Mouse (Mus musculus): Measurements from ENCODE around the gene Comt.
A peak's percentile ranks its signal among the peaks of the same experiment; 100 is the strongest.

The Comt gene

GRCm38 (mm10) chr16:18388583-18389435 is 37.8 kb downstream of the Comt start:
- no peak for DNase-seq (ENCODE audit: low read depth, low spot score)

GRCm38 (mm10) chr16:18387704-18388582 is 38.7 kb downstream of the Comt start:
- DNase-seq (ENCODE audit: low read depth, low spot score): no peak

DNA sequence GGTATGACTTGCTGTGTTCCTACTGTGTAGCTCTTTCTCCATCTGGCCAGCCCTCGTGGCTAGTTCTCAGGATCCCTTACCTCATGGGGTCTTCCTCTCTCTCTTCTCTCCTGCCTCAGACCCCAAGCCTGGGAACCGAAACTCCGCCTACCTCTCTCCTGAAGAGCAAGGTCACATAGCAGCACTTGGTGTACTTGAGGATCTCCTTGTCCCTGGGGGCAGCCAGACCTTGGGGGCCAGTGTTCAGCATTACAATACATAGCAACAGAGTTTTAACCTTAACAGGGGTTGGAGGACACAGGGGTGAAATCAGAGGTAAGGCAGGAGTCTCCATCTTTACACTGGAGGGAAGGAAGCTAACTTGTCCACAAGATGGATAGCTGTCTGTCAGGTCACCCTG is 39.7 kb downstream of the Comt start:
- no peak for DNase-seq (ENCODE audit: low read depth, low spot score)

DNA sequence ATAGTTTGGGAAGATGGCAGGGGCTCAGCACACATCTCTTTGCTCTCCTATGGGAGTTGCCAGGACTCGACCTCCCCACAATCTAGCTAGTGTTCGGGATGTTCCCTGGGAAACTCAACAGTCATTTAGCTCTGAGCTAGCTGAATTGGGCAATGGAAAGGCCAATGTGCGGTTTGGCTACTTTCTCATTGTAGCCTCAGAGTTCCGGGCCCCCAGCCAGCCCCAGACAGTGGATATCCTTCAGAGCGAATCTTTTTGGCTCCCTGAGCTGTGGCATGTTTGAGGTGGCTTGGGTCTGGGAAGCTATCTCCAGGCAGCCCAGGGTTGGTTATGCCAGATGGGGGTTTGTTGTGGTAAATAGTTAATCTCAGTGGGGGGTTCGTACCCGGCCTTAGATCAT is 40.2 kb downstream of the Comt start:
- DNase-seq (ENCODE audit: low read depth, low spot score): no peak

GRCm38 (mm10) chr16:18385411-18385810 is 41.2 kb downstream of the Comt start:
- no peak for DNase-seq (ENCODE audit: low read depth, low spot score)

GRCm38 (mm10) chr16:18384659-18385058 is 42.0 kb downstream of the Comt start:
- no peak for DNase-seq (ENCODE audit: low read depth, low spot score)

DNA sequence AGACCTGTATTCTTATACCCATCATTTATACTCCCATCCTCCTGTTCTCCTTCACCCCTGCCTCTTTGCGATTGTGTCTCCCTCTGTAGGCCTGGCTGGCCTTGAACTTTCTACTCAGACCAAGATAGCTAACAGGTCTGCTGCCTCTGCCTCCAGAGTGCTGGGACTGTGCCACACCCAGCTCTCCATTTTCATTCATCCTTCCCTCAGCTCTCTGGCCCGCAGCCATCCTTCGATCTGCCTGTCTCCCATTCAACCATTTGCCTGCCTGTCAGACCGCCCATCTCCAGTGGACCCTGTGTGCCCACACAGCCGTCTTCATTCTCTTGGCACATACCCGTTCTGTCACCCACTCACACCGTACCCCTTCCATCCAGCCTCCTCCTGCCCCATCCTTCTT is 42.4 kb downstream of the Comt start:
- no peak for DNase-seq (ENCODE audit: low read depth, low spot score)

GRCm38 (mm10) chr16:18383756-18384155 is 42.9 kb downstream of the Comt start:
- no peak for DNase-seq (ENCODE audit: low read depth, low spot score)

DNA sequence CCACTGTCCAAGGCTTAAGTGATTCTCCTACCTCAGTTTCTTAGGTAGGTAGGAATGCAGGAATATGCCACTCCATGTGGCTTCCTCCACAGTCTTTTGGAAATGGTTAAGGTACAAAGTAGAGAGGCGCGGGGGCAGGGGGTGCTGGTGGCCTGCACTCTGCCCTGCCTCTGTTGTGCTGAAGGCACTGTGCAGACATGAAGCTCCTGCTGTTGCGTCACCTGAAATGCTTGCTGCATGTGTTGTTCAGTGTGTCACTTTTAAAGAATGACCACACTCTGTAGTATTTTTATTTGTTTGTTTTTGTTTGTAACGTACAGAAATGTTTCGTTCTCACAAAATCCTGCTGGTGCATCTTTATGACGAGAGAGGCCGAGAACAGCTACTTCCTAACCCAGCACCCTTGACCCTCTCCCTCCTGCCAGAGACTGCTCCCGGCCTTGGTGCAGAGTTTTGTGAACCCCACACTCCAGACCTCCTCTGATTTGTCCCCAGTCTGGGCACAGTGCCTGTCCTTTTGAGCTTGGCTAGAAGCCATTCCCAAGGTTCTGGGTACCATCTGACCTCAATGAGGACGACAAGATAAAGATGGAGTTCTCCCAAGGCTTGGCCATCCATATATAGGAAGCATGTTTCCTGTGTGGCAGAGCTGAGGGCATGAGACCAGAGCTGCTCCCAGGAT is 43.5 kb downstream of the Comt start:
- DNase-seq (ENCODE audit: low read depth, low spot score): no peak

- DNase-seq (ENCODE audit: low read depth, low spot score): peak; percentile 45
These were observed 44.9 kb downstream of the Comt start for GRCm38 (mm10) chr16:18381621-18382258.

DNA sequence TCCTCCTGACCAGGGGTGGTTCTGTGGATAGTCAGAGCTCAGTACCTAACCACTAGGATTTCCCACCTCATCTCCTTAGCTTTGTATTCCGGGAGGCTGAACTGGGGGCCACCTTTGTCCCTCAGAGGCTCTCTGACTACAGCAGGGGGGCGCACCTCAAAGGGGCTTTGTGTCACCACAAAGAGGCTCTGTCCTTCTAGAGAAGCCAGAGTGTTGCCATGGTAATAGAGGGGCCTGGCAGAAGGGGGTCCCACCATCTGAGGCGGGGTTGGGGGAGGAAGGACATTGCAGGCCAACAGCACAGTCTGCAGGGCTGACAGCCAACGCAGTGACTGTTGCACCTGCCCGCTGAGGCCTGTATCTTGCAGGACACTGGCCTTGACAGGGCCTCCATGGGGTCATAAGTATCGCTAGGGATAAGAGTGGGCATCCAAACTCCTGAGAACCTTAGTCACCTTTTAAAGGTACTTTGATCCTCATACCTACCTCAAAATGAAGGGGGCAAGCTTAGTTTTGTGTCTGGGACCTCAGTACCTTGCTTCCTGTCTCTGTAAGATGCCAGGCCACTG is 46.1 kb downstream of the Comt start:
- DNase-seq (ENCODE audit: low read depth, low spot score): no peak

GRCm38 (mm10) chr16:18379338-18380001 is 47.2 kb downstream of the Comt start:
- no peak for DNase-seq (ENCODE audit: low read depth, low spot score)

- no peak for DNase-seq (ENCODE audit: low read depth, low spot score)
These were observed 48.2 kb downstream of the Comt start for GRCm38 (mm10) chr16:18378489-18378888.

GRCm38 (mm10) chr16:18377203-18377602 is 49.4 kb downstream of the Comt start:
- no peak for DNase-seq (ENCODE audit: low read depth, low spot score)

- DNase-seq (ENCODE audit: low read depth, low spot score): no peak
These were observed 50.2 kb downstream of the Comt start for GRCm38 (mm10) chr16:18376297-18376954.

GRCm38 (mm10) chr16:18373632-18374031 is 53.0 kb downstream of the Comt start:
- DNase-seq (ENCODE audit: low read depth, low spot score): no peak

DNA sequence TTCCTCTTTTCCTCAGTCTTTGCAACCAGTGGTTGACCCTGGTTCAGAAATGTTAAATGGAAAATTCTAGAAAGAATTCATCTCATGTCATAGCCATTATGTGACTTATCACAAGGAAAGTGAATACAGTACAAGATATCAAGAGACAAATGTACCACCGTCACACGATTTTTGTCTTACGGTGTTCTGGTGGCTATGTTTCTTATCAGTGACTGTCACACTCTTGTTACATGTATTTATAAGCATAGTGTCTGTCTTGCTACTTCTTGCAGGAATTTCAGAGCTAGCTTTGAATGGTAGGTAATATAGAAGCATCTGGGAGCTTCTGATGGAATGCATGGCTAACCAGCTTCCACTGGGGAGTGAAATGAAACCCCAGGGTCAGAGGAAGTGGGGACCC is 56.5 kb downstream of the Comt start:
- no peak for DNase-seq (ENCODE audit: low read depth, low spot score)

DNA sequence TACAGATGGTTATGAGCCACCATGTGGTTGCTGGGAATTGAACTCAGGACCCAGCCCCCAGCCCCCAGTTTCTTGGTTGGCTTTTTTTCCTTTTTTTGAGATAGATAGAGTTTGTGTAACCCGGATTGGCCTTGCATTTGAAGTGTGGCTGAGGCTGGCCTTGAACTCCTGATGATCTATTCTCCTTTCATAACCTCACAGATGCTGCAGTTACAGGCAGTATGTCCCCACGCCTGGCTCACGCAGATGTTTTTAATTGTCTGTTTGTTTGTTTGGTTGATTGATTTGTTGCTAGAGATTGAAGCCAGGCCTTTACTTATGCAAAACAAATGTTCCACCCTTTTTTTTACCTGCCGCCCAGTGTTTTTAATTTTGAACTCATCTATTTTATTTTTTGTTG is 59.8 kb downstream of the Comt start:
- DNase-seq (ENCODE audit: low read depth, low spot score): no peak

DNA sequence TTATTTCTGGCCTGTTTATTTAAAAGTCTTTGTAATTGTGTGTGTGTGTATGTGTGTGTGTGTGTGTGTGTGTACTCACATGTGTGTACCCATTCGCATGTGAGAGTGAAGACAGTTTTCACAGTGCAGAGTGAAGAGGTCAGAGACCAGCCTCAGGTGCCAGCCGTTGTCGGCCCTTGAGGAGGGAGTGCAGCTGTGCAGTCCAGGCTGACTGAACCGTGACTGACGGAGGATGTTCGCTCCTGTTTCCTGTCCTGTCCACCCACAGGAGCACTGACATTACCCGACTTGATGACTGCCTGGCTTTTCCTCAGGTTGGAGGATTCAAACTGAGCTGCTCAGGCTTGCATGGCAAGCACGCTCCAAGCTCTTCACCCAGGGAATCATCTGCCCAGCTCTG is 63.7 kb downstream of the Comt start:
- DNase-seq (ENCODE audit: low read depth, low spot score): no peak

DNA sequence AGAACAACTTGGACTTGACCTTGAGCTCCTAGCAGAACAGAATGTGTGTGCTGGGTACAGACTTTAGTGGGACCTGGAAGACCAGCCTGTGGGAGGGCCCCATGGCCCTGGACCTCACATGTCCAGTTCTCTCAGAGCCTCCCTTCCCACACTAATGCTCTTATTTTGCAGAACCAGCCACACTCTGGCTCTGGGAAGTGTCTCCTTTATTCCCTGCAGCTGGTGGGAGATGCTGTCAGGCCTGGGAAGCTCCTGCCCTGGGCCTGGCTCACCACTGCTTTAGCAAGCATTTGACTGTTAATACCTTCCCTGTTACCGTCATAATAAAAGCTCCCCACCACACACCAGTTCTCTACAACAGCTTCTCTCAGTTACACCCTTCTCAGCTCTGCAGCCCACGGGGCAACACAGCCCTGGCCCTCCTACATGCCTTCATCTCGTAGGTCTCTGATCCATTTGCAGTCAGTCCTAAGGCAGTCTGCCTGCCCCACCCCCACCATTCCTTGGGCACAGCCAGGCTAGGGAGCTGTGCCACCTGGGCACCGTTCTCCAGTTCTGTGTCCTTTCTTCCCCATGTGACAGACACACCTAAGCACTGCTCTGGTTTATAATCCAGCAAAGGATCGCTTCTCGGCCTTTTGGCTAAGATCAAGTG is 66.4 kb downstream of the Comt start:
- DNase-seq (ENCODE audit: low read depth, low spot score): no peak
